Mouse (Mus musculus): ENCODE results near the gene Lpar2. TPM values are rescaled to one million over a fixed set of nuclear protein-coding genes. Genes with fewer than 3 reads are reported as not detected.

Lpar2 gene
- total RNA-seq, 2 experiments from 2014 or later: 1.9 to 2.2 TPM

- DNase-seq (ENCODE audit: extremely low spot score in 1 of 2, low spot score in 2 of 2): no peak
- intact Hi-C loops (cut with DNase I): no loop called here
Observed at GRCm38 (mm10) chr8:69853869-69854268, 31.6 kb downstream of the Lpar2 start.

- no peak for DNase-seq (ENCODE audit: extremely low spot score in 1 of 2, low spot score in 2 of 2)
- intact Hi-C loops (cut with DNase I): no loop called here
Observed at GRCm38 (mm10) chr8:69860807-69861206, 38.6 kb downstream of the Lpar2 start.

- no peak for DNase-seq (ENCODE audit: extremely low spot score in 1 of 2, low spot score in 2 of 2)
- intact Hi-C loops (cut with DNase I): no loop called here
Observed at GRCm38 (mm10) chr8:69861251-69861650, 39.0 kb downstream of the Lpar2 start.

GRCm38 (mm10) chr8:69863387-69864020 lies 41.3 kb downstream of the Lpar2 start:
- DNase-seq (ENCODE audit: extremely low spot score in 1 of 2, low spot score in 2 of 2): no peak
- intact Hi-C loops (cut with DNase I): no loop called here

- intact Hi-C loops (cut with DNase I): no loop called here
- DNase-seq (ENCODE audit: extremely low spot score in 1 of 2, low spot score in 2 of 2): no peak
Observed at GRCm38 (mm10) chr8:69864180-69864579, 42.0 kb downstream of the Lpar2 start.

GRCm38 (mm10) chr8:69867696-69868326 lies 45.6 kb downstream of the Lpar2 start:
- intact Hi-C loops (cut with DNase I): no loop called here
- no peak for DNase-seq (ENCODE audit: extremely low spot score in 1 of 2, low spot score in 2 of 2)

- intact Hi-C loops (cut with DNase I): no loop called here
- no peak for DNase-seq (ENCODE audit: extremely low spot score in 1 of 2, low spot score in 2 of 2)
Observed at GRCm38 (mm10) chr8:69870003-69870765, 48.0 kb downstream of the Lpar2 start.

- intact Hi-C loops (cut with DNase I): no loop called here
- no peak for DNase-seq (ENCODE audit: extremely low spot score in 1 of 2, low spot score in 2 of 2)
Observed at GRCm38 (mm10) chr8:69870907-69871306, 48.7 kb downstream of the Lpar2 start.

GRCm38 (mm10) chr8:69874155-69874554 lies 51.9 kb downstream of the Lpar2 start:
- peak; percentile 45 to 50 for DNase-seq (ENCODE audit: extremely low spot score in 1 of 2, low spot score in 2 of 2)
- intact Hi-C loops (cut with DNase I): no loop called here

- intact Hi-C loops (cut with DNase I): no loop called here
- no peak for DNase-seq (ENCODE audit: extremely low spot score in 1 of 2, low spot score in 2 of 2)
Observed at GRCm38 (mm10) chr8:69874654-69875053, 52.4 kb downstream of the Lpar2 start.

- DNase-seq (ENCODE audit: extremely low spot score in 1 of 2, low spot score in 2 of 2): peak in 1 of 2 experiments; percentile 43
- intact Hi-C loops (cut with DNase I): no loop called here
Observed at GRCm38 (mm10) chr8:69876097-69876496, 53.9 kb downstream of the Lpar2 start.

- DNase-seq (ENCODE audit: extremely low spot score in 1 of 2, low spot score in 2 of 2): no peak
- intact Hi-C loops (cut with DNase I): no loop called here
Observed at GRCm38 (mm10) chr8:69876967-69877366, 54.7 kb downstream of the Lpar2 start.

- intact Hi-C loops (cut with DNase I): no loop called here
- DNase-seq (ENCODE audit: extremely low spot score in 1 of 2, low spot score in 2 of 2): no peak
Observed at GRCm38 (mm10) chr8:69877396-69877795, 55.2 kb downstream of the Lpar2 start.

- intact Hi-C loops (cut with DNase I): no loop called here
Observed at GRCm38 (mm10) chr8:69877992-69878391, 55.8 kb downstream of the Lpar2 start.

GRCm38 (mm10) chr8:69879678-69880077 lies 57.4 kb downstream of the Lpar2 start:
- intact Hi-C loops (cut with DNase I): no loop called here
- DNase-seq (ENCODE audit: extremely low spot score in 1 of 2, low spot score in 2 of 2): no peak

More at GRCm38 (mm10) chr8:69877992-69878391, 55.8 kb downstream of the Lpar2 start:
- no peak for DNase-seq (ENCODE audit: extremely low spot score in 1 of 2, low spot score in 2 of 2)

Other genes starting within 250 kb of the Lpar2 start
- gene Zfp868, start 196.9 kb upstream of the Lpar2 start, total RNA-seq (2021): 10 to 100 TPM; 17.3 to 18.6 TPM
- 1 to 10 TPM; 3.1 to 3.5 TPM for gene Zfp964, start 167.9 kb upstream of the Lpar2 start, total RNA-seq (2021)
- gene Zfp869, start 111.7 kb upstream of the Lpar2 start, total RNA-seq (2021): 10 to 100 TPM; 16.8 to 17.1 TPM
- 1 to 10 TPM; 3.9 to 4.5 TPM for gene Zfp963, start 72.5 kb upstream of the Lpar2 start, total RNA-seq (2021)
- gene Gm20422, start 47.5 kb upstream of the Lpar2 start, total RNA-seq (2021): 1 to 10 TPM in 1 of 2 experiments, not detected in 1; 2.8 TPM
- 10 to 100 TPM; 44.8 to 48.2 TPM for gene Atp13a1, start 31.3 kb upstream of the Lpar2 start, total RNA-seq (2021)
- 10 to 100 TPM; 30.8 to 31.1 TPM for gene Zfp866, start 31.3 kb upstream of the Lpar2 start, total RNA-seq (2021)
- gene Gmip, start 13.8 kb upstream of the Lpar2 start, total RNA-seq (2021): 10 to 100 TPM; 30.6 to 31.6 TPM
- gene Pbx4, start 10.1 kb downstream of the Lpar2 start, total RNA-seq (2021): 10 to 100 TPM; 20.6 to 25.4 TPM
- gene Cilp2, start 65.3 kb downstream of the Lpar2 start, total RNA-seq (2021): 1 to 10 TPM; 2.5 to 2.6 TPM
- gene Tssk6, start 79.8 kb downstream of the Lpar2 start, total RNA-seq (2021): under 1 TPM; 0.26 to 0.53 TPM
- gene Ndufa13, start 80.1 kb downstream of the Lpar2 start, total RNA-seq (2021): 100 to 1,000 TPM; 111 to 119 TPM
- gene Yjefn3, start 80.3 kb downstream of the Lpar2 start, total RNA-seq (2021): 10 to 100 TPM; 16.9 to 17.5 TPM
- 10 to 100 TPM; 24.8 to 30.0 TPM for gene Gatad2a, start 174.0 kb downstream of the Lpar2 start, total RNA-seq (2021)
- 10 to 100 TPM; 81.6 to 82.9 TPM for gene Mau2, start 220.3 kb downstream of the Lpar2 start, total RNA-seq (2021)
- 10 to 100 TPM; 51.6 to 56.7 TPM for gene Sugp1, start 220.4 kb downstream of the Lpar2 start, total RNA-seq (2021)